In genomic region chr16:13820771-13821170, GRCm38 (mm10) we compare ENCODE assay signal across 9 mouse cellular contexts. TPM values are rescaled to one million over a fixed set of nuclear protein-coding genes. Genes with fewer than 3 reads are reported as not detected.
DNase-seq lines count a peak whose midpoint lies in the region; ATAC-seq and TF ChIP-seq lines count a peak whose summit lies in the region.
"Had no signal": no experiment of that assay in that cellular context is flagged by ENCODE, and none has a peak within 500 bp of the region (broad histone marks: within the 10 kb centered on the region; RNA-seq: fewer than 3 reads in every experiment).

No protein-coding gene starts in this region.

- no peak for ATAC-seq in forebrain, embryonic 13.5 days
- ATAC-seq in forebrain, embryonic 12.5 days (ENCODE audit: low FRiP score) = no peak
- no peak for ATAC-seq in liver, embryonic 14.5 days (ENCODE audit: insufficient read depth)
- ATAC-seq in liver, embryonic 12.5 days = no peak
- ATAC-seq in forebrain, postnatal 0 days = no peak

- H3K4me2 ChIP-seq in forebrain, embryonic 13.5 days = peak overlapping the region; percentile 69
- no peak overlapping the region; the same call in 1 of the 2 replicates for H3K4me2 ChIP-seq in forebrain, embryonic 12.5 days
- H3K4me2 ChIP-seq in liver, embryonic 14.5 days (ENCODE audit: low read depth) = no peak overlapping the region
- H3K4me2 ChIP-seq in liver, embryonic 12.5 days = no peak overlapping the region
- H3K4me2 ChIP-seq in forebrain, postnatal 0 days (ENCODE audit: low read depth) = peak overlapping the region; percentile 69; the same call in 1 of the 2 replicates
- peak overlapping the region; percentile 91 for H3K4me2 ChIP-seq in myocyte (ENCODE audit: low read depth)

- H3K9me3 ChIP-seq in forebrain, embryonic 13.5 days (replicated peaks) = no peaks in the 10 kb centered on the region
- H3K9me3 ChIP-seq in forebrain, embryonic 12.5 days = no peaks in the 10 kb centered on the region
- H3K9me3 ChIP-seq in liver, embryonic 14.5 days (ENCODE audit: control insufficient read depth, low read length) = no peaks in the 10 kb centered on the region
- H3K9me3 ChIP-seq in liver, embryonic 12.5 days (replicated peaks) = no peaks in the 10 kb centered on the region
- no peaks in the 10 kb centered on the region for H3K9me3 ChIP-seq in forebrain, postnatal 0 days (ENCODE audit: low read length)

- H3K9ac ChIP-seq in forebrain, embryonic 13.5 days = no peak overlapping the region
- H3K9ac ChIP-seq in forebrain, embryonic 12.5 days = no peak overlapping the region
- no peak overlapping the region for H3K9ac ChIP-seq in liver, embryonic 14.5 days (replicated peaks)
- H3K9ac ChIP-seq in liver, embryonic 12.5 days = no peak overlapping the region
- H3K9ac ChIP-seq in forebrain, postnatal 0 days = no peak overlapping the region

- 95% methylated on average over 5 of the region's 5 CpGs for WGBS in forebrain, embryonic 13.5 days
- WGBS in forebrain, embryonic 12.5 days = 90% methylated on average over 5 of the region's 5 CpGs
- WGBS in liver, embryonic 14.5 days (ENCODE audit: insufficient replicate concordance) = 84% methylated on average over 5 of the region's 5 CpGs
- WGBS in liver, embryonic 12.5 days (ENCODE audit: insufficient replicate concordance) = 86% methylated on average over 5 of the region's 5 CpGs
- WGBS in forebrain, postnatal 0 days = 95% methylated on average over 5 of the region's 5 CpGs

- no peak for DNase-seq in liver, embryonic 14.5 days (ENCODE audit: low read depth in 3 of 3, low spot score in 3 of 3)
- DNase-seq in forebrain, postnatal 0 days = no peak
- DNase-seq in frontal cortex, postnatal 10 days (ENCODE audit: low spot score in 2 of 2) = no peak
- DNase-seq in gastrocnemius, adult 8-10 months (ENCODE audit: low spot score in 2 of 2) = no peak
- DNase-seq: adrenal gland, postnatal 14 days had no signal

- no peaks in the 10 kb centered on the region for H3K27me3 ChIP-seq in forebrain, embryonic 13.5 days
- H3K27me3 ChIP-seq in forebrain, embryonic 12.5 days = no peaks in the 10 kb centered on the region
- no peaks in the 10 kb centered on the region for H3K27me3 ChIP-seq in liver, embryonic 14.5 days (ENCODE audit: control insufficient read depth, insufficient read depth, low read length)
- H3K27me3 ChIP-seq in liver, embryonic 12.5 days (replicated peaks) = no peaks in the 10 kb centered on the region
- no peaks in the 10 kb centered on the region for H3K27me3 ChIP-seq in forebrain, postnatal 0 days (ENCODE audit: insufficient read depth, low read length)
- no peaks in the 10 kb centered on the region for H3K27me3 ChIP-seq in myocyte (ENCODE audit: control insufficient read depth, insufficient read depth, insufficient read length)

- H3ac ChIP-seq in myocyte (ENCODE audit: control insufficient read depth, insufficient read length) = no peak overlapping the region

- no peak for TF ChIP-seq EP300 in liver, embryonic 14.5 days (IDR thresholded peaks at IDR 0.05; ENCODE audit: low read depth)

- H3K4me1 ChIP-seq in forebrain, embryonic 13.5 days = peaks cover 14% of the 10 kb centered on the region
- H3K4me1 ChIP-seq in forebrain, embryonic 12.5 days = peaks cover 22% of the 10 kb centered on the region
- peaks cover 3 to 20% of the 10 kb centered on the region in 2 experiments; a peak in 3 of 4 replicates for H3K4me1 ChIP-seq in liver, embryonic 14.5 days (replicated peaks; ENCODE audit: control insufficient read depth in 2 of 2, insufficient read depth in 2 of 2, low read length in 1 of 2)
- peaks cover 38% of the 10 kb centered on the region for H3K4me1 ChIP-seq in liver, embryonic 12.5 days
- peaks cover 12% of the 10 kb centered on the region; the same call in 1 of the 2 replicates for H3K4me1 ChIP-seq in forebrain, postnatal 0 days (ENCODE audit: insufficient read depth)

- TF ChIP-seq CTCF in liver, embryonic 14.5 days (IDR thresholded peaks at IDR 0.05; ENCODE audit: low read depth) = peak; percentile 31
- peak; percentile 20; the same call in 1 of the 2 replicates for TF ChIP-seq CTCF in forebrain, postnatal 0 days (IDR thresholded peaks at IDR 0.05; ENCODE audit: low read depth)

- TF ChIP-seq POLR2A in myocyte (IDR thresholded peaks at IDR 0.05; ENCODE audit: insufficient read length, low read depth) = no peak

- H3K36me3 ChIP-seq in forebrain, embryonic 13.5 days (ENCODE audit: poor library complexity, severe bottlenecking) = peaks cover 15% of the 10 kb centered on the region
- H3K36me3 ChIP-seq in forebrain, embryonic 12.5 days (replicated peaks) = peaks cover 5% of the 10 kb centered on the region
- no peaks in the 10 kb centered on the region for H3K36me3 ChIP-seq in liver, embryonic 14.5 days (replicated peaks; ENCODE audit: control insufficient read depth, insufficient read depth, low read depth)
- peaks cover 11% of the 10 kb centered on the region for H3K36me3 ChIP-seq in liver, embryonic 12.5 days
- peaks cover 4% of the 10 kb centered on the region; the same call in 1 of the 2 replicates for H3K36me3 ChIP-seq in forebrain, postnatal 0 days (ENCODE audit: insufficient read depth)
- H3K36me3 ChIP-seq in myocyte (ENCODE audit: control insufficient read depth, insufficient read depth) = peaks cover 6% of the 10 kb centered on the region

- H3K4me3 ChIP-seq in forebrain, embryonic 13.5 days = peak overlapping the region; percentile 78; the same call in 1 of the 2 replicates
- H3K4me3 ChIP-seq in forebrain, embryonic 12.5 days (replicated peaks) = no peak overlapping the region; the same call in 1 of the 2 replicates
- no peak overlapping the region for H3K4me3 ChIP-seq in liver, embryonic 14.5 days (ENCODE audit: insufficient read depth in 1 of 2, low read depth in 2 of 2, low read length in 2 of 2)
- no peak overlapping the region for H3K4me3 ChIP-seq in liver, embryonic 12.5 days
- no peak overlapping the region for H3K4me3 ChIP-seq in forebrain, postnatal 0 days (ENCODE audit: low read depth, low read length)
- H3K4me3 ChIP-seq in myocyte = peak overlapping the region; percentile 70

- no peak overlapping the region for H3K27ac ChIP-seq in forebrain, embryonic 13.5 days
- H3K27ac ChIP-seq in forebrain, embryonic 12.5 days = no peak overlapping the region
- no peak overlapping the region for H3K27ac ChIP-seq in liver, embryonic 14.5 days
- no peak overlapping the region for H3K27ac ChIP-seq in liver, embryonic 12.5 days
- no peak overlapping the region for H3K27ac ChIP-seq in forebrain, postnatal 0 days (ENCODE audit: low read depth, low read length)

- H3K79me2 ChIP-seq in myocyte (ENCODE audit: control insufficient read depth, insufficient read depth) = no peaks in the 10 kb centered on the region

TF ChIP-seq in myocyte, 11 proteins besides CTCF, POLR2A, EP300 and RAD21:
- TF ChIP-seq POLR2AphosphoS2 (IDR thresholded peaks at IDR 0.05; ENCODE audit: insufficient read length, low read depth) (no peak), MYOD1 (IDR thresholded peaks at IDR 0.05; ENCODE audit: control insufficient read depth in 1 of 3, insufficient read length in 2 of 3, low read depth in 2 of 3) (no peak), REST (IDR thresholded peaks at IDR 0.05; ENCODE audit: insufficient read depth, insufficient read length) (no peak), E2F4 (IDR thresholded peaks at IDR 0.05; ENCODE audit: insufficient read depth) (no peak), TCF3 (IDR thresholded peaks at IDR 0.05; ENCODE audit: insufficient read length, low read depth) (no peak), USF1 (IDR thresholded peaks at IDR 0.05; ENCODE audit: low read depth) (no peak), MYOG (IDR thresholded peaks at IDR 0.05; ENCODE audit: control insufficient read depth in 1 of 3, insufficient read depth in 1 of 3, insufficient read length in 2 of 3, low read depth in 2 of 3) (no peak), SRF (IDR thresholded peaks at IDR 0.05; ENCODE audit: control insufficient read depth, insufficient read length, low read depth) (no peak), TCF12 (IDR thresholded peaks at IDR 0.05; ENCODE audit: insufficient read depth, poor library complexity, severe bottlenecking) (no peak), CEBPB (IDR thresholded peaks at IDR 0.05; ENCODE audit: insufficient read depth, poor library complexity, severe bottlenecking) (no peak), MAX (IDR thresholded peaks at IDR 0.05; ENCODE audit: low read depth) (no peak)

RNA-seq across cellular contexts. Expression of gene Ntan1, which starts 2.1 kb away (rescaled TPM):
- polyA plus RNA-seq in forebrain, embryonic 13.5 days (2015; fragmentation: Nextera tagmentation; extraction: Ambion mirVana) = 214 and 225 TPM in 2 replicates
- polyA plus RNA-seq in forebrain, embryonic 12.5 days (2016; fragmentation: Nextera tagmentation; extraction: Ambion mirVana) = 177 and 186 TPM in 2 replicates
- polyA plus RNA-seq in liver, embryonic 14.5 days (2012; rRNA removed) = 15.9 and 16.0 TPM in 2 replicates
- polyA plus RNA-seq in liver, embryonic 14.5 days (2014; fragmentation: Nextera tagmentation; extraction: Ambion mirVana) = 40.6 and 41.7 TPM in 2 replicates
- polyA plus RNA-seq in liver, embryonic 12.5 days (2016; fragmentation: Nextera tagmentation; extraction: Ambion mirVana) = 51.8 and 58.0 TPM in 2 replicates
- 163 and 181 TPM in 2 replicates for total RNA-seq in forebrain, postnatal 0 days (2014; rRNA removed)
- 231 and 254 TPM in 2 replicates for polyA plus RNA-seq in forebrain, postnatal 0 days (2015; fragmentation: Nextera tagmentation; extraction: Ambion mirVana)
- 28.8 TPM for polyA plus RNA-seq in myocyte (2012; fragmentation: generic; extraction: Trizol)
- total RNA-seq in gastrocnemius, adult 8-10 months (2022) = 10 to 100 TPM; 39.9 to 45.9 (median 44.7) TPM

RNA-seq across cellular contexts. Expression of gene Rrn3, which starts 40.3 kb away (rescaled TPM):
- polyA plus RNA-seq in forebrain, embryonic 13.5 days (2015; fragmentation: Nextera tagmentation; extraction: Ambion mirVana) = 109 and 116 TPM in 2 replicates
- 114 and 118 TPM in 2 replicates for polyA plus RNA-seq in forebrain, embryonic 12.5 days (2016; fragmentation: Nextera tagmentation; extraction: Ambion mirVana)
- polyA plus RNA-seq in liver, embryonic 14.5 days (2012; rRNA removed) = 4.4 and 7.2 TPM in 2 replicates
- 15.3 and 17.3 TPM in 2 replicates for polyA plus RNA-seq in liver, embryonic 14.5 days (2014; fragmentation: Nextera tagmentation; extraction: Ambion mirVana)
- polyA plus RNA-seq in liver, embryonic 12.5 days (2016; fragmentation: Nextera tagmentation; extraction: Ambion mirVana) = 48.7 and 49.8 TPM in 2 replicates
- 89.7 and 104 TPM in 2 replicates for total RNA-seq in forebrain, postnatal 0 days (2014; rRNA removed)
- 70.0 and 80.7 TPM in 2 replicates for polyA plus RNA-seq in forebrain, postnatal 0 days (2015; fragmentation: Nextera tagmentation; extraction: Ambion mirVana)
- 40.6 TPM for polyA plus RNA-seq in myocyte (2012; fragmentation: generic; extraction: Trizol)
- 10 to 100 TPM; 35.0 to 39.0 (median 37.4) TPM for total RNA-seq in gastrocnemius, adult 8-10 months (2022)

Comparison
In these comparisons a context has a peak if more than half of its experiments do, and no peak if none do; other contexts are left out.
1. H3K4me2 ChIP-seq: peak in forebrain, embryonic 13.5 days (single experiment), forebrain, postnatal 0 days (single experiment) and myocyte (single experiment); none in forebrain, embryonic 12.5 days (single experiment), liver, embryonic 14.5 days (single experiment) and liver, embryonic 12.5 days (single experiment).
2. H3K4me3 ChIP-seq: peak in forebrain, embryonic 13.5 days (single experiment) and myocyte (single experiment); none in forebrain, embryonic 12.5 days (single experiment), liver, embryonic 14.5 days (0 of 2), liver, embryonic 12.5 days (single experiment) and forebrain, postnatal 0 days (single experiment).